Mouse (Mus musculus) lung, adult 2 months (tissue): ENCODE measurements around the gene Erbb2.
"Not testable (repeated sequence)": the region's sequence is repeated elsewhere in the genome, so short reads cannot be mapped to it uniquely, and the experiment has no call there.

Experiments used
- CTCF ChIP-seq: fragments of 200-500 bp; IDR thresholded peaks from 2 replicates; pipeline ENCODE4 v1.5.1; 2011; ENCODE audit warnings: mild to moderate bottlenecking, low read length, control low read depth; ENCODE audit not compliant: insufficient read depth
- POLR2A ChIP-seq: fragments of 200-500 bp; IDR thresholded peaks from 2 replicates; pipeline ENCODE4 v1.6.1; 2011; ENCODE audit warnings: low read depth, mild to moderate bottlenecking, control low read depth, low read length, borderline replicate concordance; ENCODE audit errors: extremely low read depth

GRCm38 (mm10) chr11:98382405-98382804 lies 29.9 kb upstream of the Erbb2 start:
- TF ChIP-seq CTCF, POLR2A: not testable (repeated sequence)
